In genomic region chr8:106799821-106800220, GRCm38 (mm10) we compare ENCODE assay signal across 30 mouse cellular contexts.
DNase-seq lines count a peak whose midpoint lies in the region; ATAC-seq and TF ChIP-seq lines count a peak whose summit lies in the region.
"Had no signal": no experiment of that assay in that cellular context is flagged by ENCODE, and none has a peak within 500 bp of the region (broad histone marks: within the 10 kb centered on the region; RNA-seq: fewer than 3 reads in every experiment).

No protein-coding gene starts in this region.

- H3K9me3 ChIP-seq in kidney, embryonic 14.5 days (ENCODE audit: control insufficient read depth, low read length): no peaks in the 10 kb centered on the region
- no peaks in the 10 kb centered on the region for H3K9me3 ChIP-seq in hindbrain, embryonic 11.5 days (ENCODE audit: control insufficient read depth, low read length)
- H3K9me3 ChIP-seq: forebrain, embryonic 12.5 days; heart, embryonic 13.5 days; hindbrain, embryonic 10.5 days; limb, embryonic 13.5 days; lung, embryonic 15.5 days had no signal

- H3K36me3 ChIP-seq in kidney, embryonic 14.5 days (ENCODE audit: control insufficient read depth, insufficient read depth, low read length): no peaks in the 10 kb centered on the region
- no peaks in the 10 kb centered on the region for H3K36me3 ChIP-seq in hindbrain, embryonic 11.5 days (ENCODE audit: control insufficient read depth, insufficient read depth, low read length)
- H3K36me3 ChIP-seq: forebrain, embryonic 12.5 days; heart, embryonic 13.5 days; limb, embryonic 13.5 days; lung, embryonic 15.5 days had no signal

- H3K4me1 ChIP-seq in kidney, embryonic 14.5 days (ENCODE audit: control insufficient read depth, insufficient read depth, low read length): peaks cover 6% of the 10 kb centered on the region; the same call in 1 of the 2 replicates
- no peaks in the 10 kb centered on the region for H3K4me1 ChIP-seq in hindbrain, embryonic 11.5 days (replicated peaks; ENCODE audit: control insufficient read depth, insufficient read depth, low read length)
- H3K4me1 ChIP-seq: forebrain, embryonic 12.5 days; heart, embryonic 13.5 days had no signal

- H3K9ac ChIP-seq in kidney, embryonic 14.5 days (ENCODE audit: low read depth, low read length): no peak overlapping the region
- no peak overlapping the region for H3K9ac ChIP-seq in hindbrain, embryonic 11.5 days (ENCODE audit: low read depth, low read length)
- H3K9ac ChIP-seq: forebrain, embryonic 12.5 days; forebrain, postnatal 0 days; heart, embryonic 13.5 days; limb, embryonic 13.5 days; lung, embryonic 15.5 days had no signal

- peak overlapping the region; percentile 78 for H3K27ac ChIP-seq in kidney, embryonic 14.5 days (ENCODE audit: low read depth, low read length)
- H3K27ac ChIP-seq in layer of hippocampus, adult 2 months: no peak overlapping the region
- H3K27ac ChIP-seq in hindbrain, embryonic 11.5 days (ENCODE audit: low read depth, low read length): no peak overlapping the region
- H3K27ac ChIP-seq: forebrain, embryonic 12.5 days; heart, adult 2 months; heart, embryonic 13.5 days; hindbrain, embryonic 10.5 days; limb, embryonic 13.5 days; lung, embryonic 15.5 days had no signal

- WGBS in kidney, embryonic 14.5 days: 61% methylated on average over 1 of the region's 1 CpGs
- 54% methylated on average over 1 of the region's 1 CpGs for WGBS in hindbrain, embryonic 11.5 days

- no peaks in the 10 kb centered on the region for H3K27me3 ChIP-seq in kidney, embryonic 14.5 days (ENCODE audit: control insufficient read depth, insufficient read depth, low read length)
- H3K27me3 ChIP-seq in hindbrain, embryonic 11.5 days (ENCODE audit: control insufficient read depth, insufficient read depth, low read length): no peaks in the 10 kb centered on the region
- H3K27me3 ChIP-seq: forebrain, embryonic 12.5 days; heart, embryonic 13.5 days; limb, embryonic 13.5 days; lung, embryonic 15.5 days had no signal

- TF ChIP-seq CTCF in layer of hippocampus, adult 2 months (conservative IDR thresholded peaks at IDR 0.05): no peak

- ATAC-seq in kidney, embryonic 14.5 days (ENCODE audit: low FRiP score, low TSS enrichment): peak; percentile 79; the same call in 1 of the 2 replicates
- no peak for ATAC-seq in hindbrain, embryonic 11.5 days (ENCODE audit: low FRiP score)
- ATAC-seq: activated CD4-positive, CD25-positive, alpha-beta regulatory T cell, adult 4 months; CD4-positive, CD25-positive, alpha-beta regulatory T cell, adult 4 months; forebrain, postnatal 0 days; hindbrain, embryonic 16.5 days had no signal

- H3K4me3 ChIP-seq in kidney, embryonic 14.5 days (ENCODE audit: low read length): no peak overlapping the region
- H3K4me3 ChIP-seq in layer of hippocampus, adult 2 months: no peak overlapping the region
- H3K4me3 ChIP-seq in hindbrain, embryonic 11.5 days (ENCODE audit: low read depth, low read length): no peak overlapping the region
- H3K4me3 ChIP-seq: forebrain, embryonic 12.5 days; heart, adult 2 months; heart, embryonic 13.5 days; hindbrain, embryonic 10.5 days; limb, embryonic 13.5 days; lung, embryonic 15.5 days had no signal

- no peak overlapping the region for H3K4me2 ChIP-seq in kidney, embryonic 14.5 days (replicated peaks; ENCODE audit: low read depth, low read length)
- no peak overlapping the region for H3K4me2 ChIP-seq in hindbrain, embryonic 11.5 days (replicated peaks; ENCODE audit: low read depth, low read length)
- H3K4me2 ChIP-seq: forebrain, embryonic 12.5 days; heart, embryonic 13.5 days; limb, embryonic 13.5 days; liver, embryonic 11.5 days; lung, embryonic 15.5 days had no signal

- peak; percentile 15 to 35 for DNase-seq in kidney, adult 8-10 months
- no peak for DNase-seq in kidney, adult 11 months
- DNase-seq in Muller cell, postnatal 12 days (ENCODE audit: inconsistent ontology term): peak; percentile 62
- DNase-seq in kidney, postnatal 14 days: peak; percentile 31
- no peak for DNase-seq in layer of hippocampus, adult 2 months (ENCODE audit: low spot score in 2 of 2)
- DNase-seq in hindbrain, embryonic 11.5 days (ENCODE audit: low spot score): no peak
- DNase-seq in urinary bladder, postnatal 14 days (ENCODE audit: low spot score): no peak
- DNase-seq: adrenal gland, postnatal 14 days; cerebellum, adult 11 months; cerebellum, adult 9-10 months; cerebellum, postnatal 36 days; embryo, embryonic 11 days; forebrain, postnatal 0 days; heart, adult 2 months; heart, postnatal 10 days; midbrain, embryonic 14.5 days; right cerebral cortex, postnatal 25 days; spleen, adult 18-20 months; thymus, adult 2 months; thymus, postnatal 36 days had no signal

Comparison
In these comparisons a context has a peak if more than half of its experiments do, and no peak if none do; other contexts are left out.
1. DNase-seq: peak in kidney, adult 8-10 months (2 of 2), Muller cell, postnatal 12 days (single experiment) and kidney, postnatal 14 days (single experiment); none in kidney, adult 11 months (single experiment), layer of hippocampus, adult 2 months (0 of 2), hindbrain, embryonic 11.5 days (single experiment) and urinary bladder, postnatal 14 days (single experiment).